Mouse (Mus musculus): ENCODE results near the gene Ddit4.

Gene Ddit4

GRCm38 (mm10) chr10:59951211-59952151 is at the start of gene Ddit4:
TSS of gene Ddit4 (minus strand) at chr10:59951834.
- TF ChIP-seq GATA4 (IDR thresholded peaks at IDR 0.05; ENCODE audit: insufficient replicate concordance, low read length): no peak

DNA sequence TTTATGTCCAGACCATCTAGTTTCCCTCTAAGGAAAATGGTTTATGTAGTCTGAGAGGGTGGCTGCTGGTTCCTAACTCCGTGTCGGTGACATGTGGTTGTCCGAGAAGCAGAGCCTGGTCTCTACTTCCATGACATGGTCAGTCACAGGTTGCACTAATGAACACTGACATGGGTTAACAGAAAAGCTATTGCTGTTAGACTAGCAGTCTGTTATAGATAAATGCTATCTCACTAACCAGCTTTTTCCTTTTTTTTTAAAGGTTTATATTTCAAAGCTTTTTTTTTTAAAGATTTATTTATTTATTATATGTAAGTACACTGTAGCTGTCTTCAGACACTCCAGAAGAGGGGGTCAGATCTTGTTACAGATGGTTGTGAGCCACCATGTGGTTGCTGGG is 47.4 kb upstream of the Ddit4 start:
- TF ChIP-seq GATA4 (IDR thresholded peaks at IDR 0.05; ENCODE audit: insufficient replicate concordance, low read length): no peak

DNA sequence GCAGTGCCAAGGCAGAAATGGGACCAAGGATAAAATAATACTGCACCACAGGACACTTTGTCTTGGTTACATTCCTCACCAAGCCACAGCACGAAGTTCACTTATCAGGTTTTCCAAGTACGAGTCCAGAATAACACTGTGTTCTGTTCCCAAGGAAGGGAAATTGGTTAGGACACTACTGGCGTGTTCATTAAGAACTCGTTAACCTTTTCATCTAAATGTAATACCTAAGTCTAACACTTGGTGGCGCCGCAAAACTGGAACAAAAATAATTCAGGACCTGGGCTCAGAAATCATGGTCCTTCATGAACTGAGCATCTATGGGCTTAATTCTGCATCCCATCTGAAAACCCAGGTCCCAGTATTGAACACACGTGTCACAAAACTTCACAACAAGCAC is 46.0 kb upstream of the Ddit4 start:
- TF ChIP-seq GATA4 (IDR thresholded peaks at IDR 0.05; ENCODE audit: insufficient replicate concordance, low read length): no peak

DNA sequence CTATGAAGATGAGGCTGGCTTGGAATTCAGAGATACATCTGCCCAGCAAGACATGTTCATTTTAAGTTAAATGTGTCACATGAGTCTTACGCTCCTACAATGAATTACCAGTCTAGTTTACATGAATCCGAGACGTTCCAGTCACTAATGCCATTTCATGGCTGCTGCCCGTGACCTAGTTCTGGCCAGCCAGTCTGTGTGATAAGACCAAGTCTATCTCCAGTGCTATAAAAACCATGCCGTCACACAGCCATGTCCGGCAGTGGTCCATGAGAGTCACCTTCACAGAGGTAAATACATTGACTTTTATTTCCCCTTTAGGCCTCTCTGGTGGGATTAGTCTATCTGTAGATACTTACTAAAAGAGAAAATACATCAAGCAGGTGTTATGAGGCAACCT is 44.3 kb upstream of the Ddit4 start:
- no peak for TF ChIP-seq GATA4 (IDR thresholded peaks at IDR 0.05; ENCODE audit: insufficient replicate concordance, low read length)

GRCm38 (mm10) chr10:59992024-59992423 is 40.4 kb upstream of the Ddit4 start:
- TF ChIP-seq GATA4 (IDR thresholded peaks at IDR 0.05; ENCODE audit: insufficient replicate concordance, low read length): no peak

DNA sequence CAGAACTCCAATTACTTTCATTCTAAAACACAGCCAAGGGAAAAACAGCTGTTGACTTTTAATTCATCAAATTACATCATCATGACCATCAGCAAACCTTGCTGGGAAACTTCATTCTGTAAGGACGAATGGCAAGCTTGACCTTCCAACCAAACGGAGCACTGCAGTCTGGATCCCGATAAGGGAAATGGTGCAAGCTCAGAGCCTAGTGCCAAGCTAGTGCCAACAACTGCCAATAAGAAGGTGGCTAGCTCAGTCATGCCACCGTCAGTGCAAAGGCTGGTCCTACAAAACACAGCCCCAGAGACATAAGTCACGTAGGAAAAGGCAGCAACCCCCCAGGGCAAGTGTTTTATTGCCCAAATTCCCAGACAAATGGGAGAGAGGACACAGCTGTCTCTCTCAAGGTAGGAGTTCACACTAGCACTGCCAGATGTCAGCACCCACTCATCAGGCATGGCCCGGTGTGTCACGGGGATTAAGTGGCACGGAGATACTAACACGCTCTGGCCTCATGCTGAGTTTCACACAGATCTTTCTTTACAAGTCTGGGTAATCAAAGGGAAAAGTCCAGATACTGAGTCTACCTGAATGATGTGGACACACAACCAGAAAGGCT is 39.7 kb upstream of the Ddit4 start:
- TF ChIP-seq GATA4 (IDR thresholded peaks at IDR 0.05; ENCODE audit: insufficient replicate concordance, low read length): peak; percentile 73; the same call in 1 of the 2 replicates

DNA sequence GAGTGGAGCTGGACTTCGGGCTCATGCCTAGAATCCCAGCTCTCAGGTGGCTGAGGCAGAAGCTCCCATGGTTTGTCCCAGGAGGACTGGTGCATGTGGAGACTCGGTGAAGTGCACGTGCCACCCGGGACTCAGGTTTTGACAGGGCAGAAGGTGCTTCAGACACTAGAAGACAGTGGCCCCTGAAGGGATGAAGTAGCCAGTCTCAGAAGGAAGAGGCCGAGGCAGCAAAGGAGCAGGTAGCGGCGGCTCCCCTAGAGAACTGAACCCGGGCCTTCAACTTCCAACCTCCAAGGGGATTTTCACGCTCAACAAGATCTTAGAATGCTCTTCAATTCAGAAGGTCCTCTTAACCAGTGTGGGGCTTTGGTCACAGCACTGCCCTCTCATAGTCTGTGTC is 38.8 kb upstream of the Ddit4 start:
- TF ChIP-seq GATA4 (IDR thresholded peaks at IDR 0.05; ENCODE audit: insufficient replicate concordance, low read length): no peak

- TF ChIP-seq GATA4 (IDR thresholded peaks at IDR 0.05; ENCODE audit: insufficient replicate concordance, low read length): no peak
These were observed 36.4 kb upstream of the Ddit4 start for GRCm38 (mm10) chr10:59988036-59988435.

- TF ChIP-seq GATA4 (IDR thresholded peaks at IDR 0.05; ENCODE audit: insufficient replicate concordance, low read length): no peak
These were observed 30.8 kb upstream of the Ddit4 start for GRCm38 (mm10) chr10:59982379-59982873.

- no peak for TF ChIP-seq GATA4 (IDR thresholded peaks at IDR 0.05; ENCODE audit: insufficient replicate concordance, low read length)
These were observed 30.2 kb upstream of the Ddit4 start for GRCm38 (mm10) chr10:59981792-59982191.

DNA sequence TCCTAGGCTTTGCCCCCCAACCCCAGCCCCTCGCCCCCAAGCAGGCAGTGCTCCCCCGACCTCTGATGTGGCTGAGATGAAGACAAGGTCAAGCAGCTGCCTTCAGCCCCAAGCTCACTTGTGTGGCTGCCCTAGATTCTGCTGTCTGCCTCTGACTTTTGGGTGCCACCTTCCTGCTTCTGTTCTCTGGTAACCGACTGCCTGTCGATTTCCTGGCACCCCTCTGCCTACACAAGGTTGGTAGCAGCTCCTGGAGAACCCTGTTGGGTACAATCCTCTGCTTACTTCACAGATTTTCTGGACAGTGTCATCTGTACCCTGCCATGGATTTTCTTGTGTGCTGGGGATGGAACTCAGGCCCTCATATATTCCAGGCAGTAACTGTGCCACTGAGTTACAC is 29.7 kb upstream of the Ddit4 start:
- no peak for TF ChIP-seq GATA4 (IDR thresholded peaks at IDR 0.05; ENCODE audit: insufficient replicate concordance, low read length)

GRCm38 (mm10) chr10:59980815-59981244 is 29.2 kb upstream of the Ddit4 start:
- TF ChIP-seq GATA4 (IDR thresholded peaks at IDR 0.05; ENCODE audit: insufficient replicate concordance, low read length): peak; percentile 87; the same call in 1 of the 2 replicates

GRCm38 (mm10) chr10:59978873-59979743 is 27.5 kb upstream of the Ddit4 start:
- TF ChIP-seq GATA4 (IDR thresholded peaks at IDR 0.05; ENCODE audit: insufficient replicate concordance, low read length): no peak

GRCm38 (mm10) chr10:59978401-59978800 is 26.8 kb upstream of the Ddit4 start:
- no peak for TF ChIP-seq GATA4 (IDR thresholded peaks at IDR 0.05; ENCODE audit: insufficient replicate concordance, low read length)

DNA sequence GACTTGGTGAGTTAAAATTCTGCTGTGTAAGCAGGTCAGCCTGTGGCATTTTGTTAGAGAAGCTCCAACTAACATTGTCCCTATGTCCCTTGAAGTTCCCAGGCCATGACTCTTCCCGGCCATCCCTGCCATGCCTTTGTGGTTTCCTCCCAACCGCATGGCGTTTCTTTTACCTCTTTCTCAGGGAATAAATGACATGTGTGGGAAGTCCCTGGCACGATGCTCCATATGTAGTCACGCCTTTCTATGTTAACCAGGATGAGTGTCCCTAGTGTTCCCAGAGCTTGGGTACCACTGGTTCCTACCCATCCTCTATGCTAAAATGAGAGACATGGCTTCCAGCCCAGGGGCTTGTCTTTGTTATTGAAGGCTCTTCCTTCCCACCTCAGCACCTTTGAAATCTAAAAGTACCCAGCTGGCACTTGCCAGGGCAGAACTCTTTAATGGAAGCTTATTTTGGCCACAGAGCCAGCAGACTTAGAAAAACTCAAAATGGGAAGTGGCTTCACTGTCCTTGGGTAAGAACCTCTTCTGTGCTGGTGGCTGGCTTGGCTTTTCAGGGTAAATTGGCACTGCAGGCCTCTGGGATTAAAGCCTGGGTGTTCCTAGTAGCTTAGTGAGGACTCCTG is 26.2 kb upstream of the Ddit4 start:
- no peak for TF ChIP-seq GATA4 (IDR thresholded peaks at IDR 0.05; ENCODE audit: insufficient replicate concordance, low read length)

Data from liver, adult (tissue).